Mouse (Mus musculus): ENCODE data around the gene Scgb1b24.

Scgb1b24 gene

GRCm38 (mm10) chr7:33743499-33743898 lies at the start of gene Scgb1b24:
Scgb1b24 (plus strand) TSS chr7:33743799.
- no peak for DNase-seq (ENCODE audit: low spot score)

DNA sequence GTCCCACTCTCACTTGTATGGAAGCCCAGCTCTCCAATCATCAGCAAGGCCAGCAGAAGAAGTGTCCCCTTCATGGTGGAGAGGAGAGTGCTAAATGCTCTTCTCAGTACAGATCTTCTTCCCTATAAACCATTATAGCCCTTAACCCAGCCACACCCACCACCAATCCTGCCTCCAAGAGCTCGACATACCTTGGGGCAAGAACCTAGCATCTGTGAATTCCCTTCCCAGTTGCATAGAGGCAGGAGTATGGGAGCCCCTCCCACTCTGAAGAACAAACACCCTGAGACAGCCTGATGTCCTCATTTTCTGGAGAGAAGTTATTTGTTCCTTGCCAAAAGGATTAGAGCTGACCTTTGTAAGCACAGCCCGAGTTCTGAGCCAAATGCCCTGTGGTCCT lies 4.4 kb upstream of the Scgb1b24 start, which contains the start of gene Scgb2b24:
Gene Scgb2b24 (minus strand): TSS at position 101 of the 400 bp plus-strand sequence.
- no peak for DNase-seq (ENCODE audit: low spot score)
